Mouse (Mus musculus) ES-Bruce4 (cell line): ENCODE measurements around the gene Fbxl17.

Experiments
- CTCF ChIP-seq: IDR thresholded peaks from one replicate; pipeline ENCODE4 v1.8.1; 2011; ENCODE audit warnings: low read depth, low read length
- POLR2A ChIP-seq: IDR thresholded peaks from one replicate; pipeline ENCODE4 v1.8.1; 2011; ENCODE audit warnings: low read length; ENCODE audit not compliant: insufficient read depth

- TF ChIP-seq CTCF (no peak), POLR2A (no peak)
Measured at GRCm38 (mm10) chr17:63185531-63185930, 314.3 kb downstream of the Fbxl17 start.
